ENCODE assay signal across 22 mouse cellular contexts in the genomic region with DNA sequence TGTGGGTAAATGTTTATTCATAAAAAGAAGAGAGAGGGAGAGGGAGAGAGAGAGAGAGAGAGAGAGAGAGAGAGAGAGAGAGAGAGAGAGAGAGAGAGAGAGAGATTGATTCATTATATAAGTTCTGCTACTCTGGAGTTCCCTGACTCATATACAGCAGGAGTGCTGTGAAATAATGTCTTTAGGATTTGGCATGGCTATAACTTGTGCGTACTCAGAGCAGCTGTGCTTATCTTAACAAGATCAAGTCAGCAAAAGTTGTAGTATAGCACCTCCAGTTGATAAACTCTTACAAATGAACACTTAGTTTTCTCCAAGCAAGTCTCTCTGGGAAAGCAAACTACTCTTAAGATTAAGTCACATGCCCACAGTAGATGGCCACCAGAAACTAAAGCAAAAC.
DNase-seq lines count a peak whose midpoint lies in the region; ATAC-seq and TF ChIP-seq lines count a peak whose summit lies in the region.
"Had no signal": no experiment of that assay in that cellular context is flagged by ENCODE, and none has a peak within 500 bp of the region (broad histone marks: within the 10 kb centered on the region; RNA-seq: fewer than 3 reads in every experiment).

No protein-coding gene starts in this region.

- H3K4me2 ChIP-seq in forebrain, postnatal 0 days (ENCODE audit: low read depth): no peak overlapping the region
- H3K4me2 ChIP-seq in forebrain, embryonic 11.5 days (ENCODE audit: low read depth, low read length, severe bottlenecking): no peak overlapping the region
- H3K4me2 ChIP-seq: embryonic facial prominence, embryonic 12.5 days; forebrain, embryonic 13.5 days had no signal

- H3K27me3 ChIP-seq in forebrain, postnatal 0 days (ENCODE audit: insufficient read depth, low read length): no peaks in the 10 kb centered on the region
- no peaks in the 10 kb centered on the region for H3K27me3 ChIP-seq in forebrain, embryonic 11.5 days (ENCODE audit: control insufficient read depth, insufficient read depth, low read length)
- H3K27me3 ChIP-seq: embryonic facial prominence, embryonic 12.5 days; forebrain, embryonic 13.5 days; Patski had no signal

- no peak overlapping the region for H3K4me3 ChIP-seq in forebrain, postnatal 0 days (ENCODE audit: low read depth, low read length)
- H3K4me3 ChIP-seq in forebrain, embryonic 11.5 days (ENCODE audit: low read depth, low read length): no peak overlapping the region
- H3K4me3 ChIP-seq: embryonic facial prominence, embryonic 10.5 days; embryonic facial prominence, embryonic 12.5 days; forebrain, embryonic 13.5 days had no signal

- no peaks in the 10 kb centered on the region for H3K36me3 ChIP-seq in forebrain, postnatal 0 days (ENCODE audit: insufficient read depth)
- no peaks in the 10 kb centered on the region for H3K36me3 ChIP-seq in forebrain, embryonic 11.5 days (ENCODE audit: control insufficient read depth, insufficient read depth, low read length)
- H3K36me3 ChIP-seq: embryonic facial prominence, embryonic 10.5 days; embryonic facial prominence, embryonic 12.5 days had no signal

- ATAC-seq in forebrain, postnatal 0 days: no peak
- ATAC-seq in forebrain, embryonic 11.5 days (replicated peaks; ENCODE audit: low FRiP score): no peak
- ATAC-seq: activated CD4-positive, CD25-positive, alpha-beta regulatory T cell, adult 4 months; forebrain, embryonic 13.5 days; forebrain, embryonic 16.5 days; Patski had no signal

- H3K27ac ChIP-seq in forebrain, postnatal 0 days (ENCODE audit: low read depth, low read length): no peak overlapping the region
- no peak overlapping the region for H3K27ac ChIP-seq in forebrain, embryonic 11.5 days (ENCODE audit: low read depth, low read length)
- H3K27ac ChIP-seq: embryonic facial prominence, embryonic 10.5 days; embryonic facial prominence, embryonic 12.5 days; forebrain, embryonic 13.5 days had no signal

- H3K9me3 ChIP-seq in forebrain, postnatal 0 days (ENCODE audit: low read length): no peaks in the 10 kb centered on the region
- no peaks in the 10 kb centered on the region for H3K9me3 ChIP-seq in forebrain, embryonic 11.5 days (ENCODE audit: control insufficient read depth, low read length)
- H3K9me3 ChIP-seq: embryonic facial prominence, embryonic 10.5 days; embryonic facial prominence, embryonic 12.5 days; forebrain, embryonic 13.5 days had no signal

- H3K4me1 ChIP-seq in forebrain, postnatal 0 days (ENCODE audit: insufficient read depth): no peaks in the 10 kb centered on the region
- no peaks in the 10 kb centered on the region for H3K4me1 ChIP-seq in forebrain, embryonic 11.5 days (replicated peaks; ENCODE audit: control insufficient read depth, insufficient read depth, low read length)
- H3K4me1 ChIP-seq: embryonic facial prominence, embryonic 10.5 days; embryonic facial prominence, embryonic 12.5 days; forebrain, embryonic 13.5 days had no signal

- DNase-seq in forebrain, postnatal 0 days: peak; percentile 1
- no peak for DNase-seq in forebrain, embryonic 11.5 days (ENCODE audit: low spot score)
- DNase-seq in left cerebral cortex, adult 11 months (ENCODE audit: low spot score): peak; percentile 8
- no peak for DNase-seq in left cerebral cortex, postnatal 4 days
- DNase-seq in brain, adult 2 months (ENCODE audit: low read depth, low spot score): peak; percentile 65
- DNase-seq in brain, embryonic 14.5 days (ENCODE audit: low read depth): peak; percentile 8
- DNase-seq in gastrocnemius, postnatal 36 days: no peak
- DNase-seq in thymus, postnatal 4 days: no peak
- DNase-seq: adrenal gland, adult 8-10 months; adrenal gland, postnatal 14 days; adrenal gland, postnatal 36 days; cerebellum, adult 11-12 months; cerebellum, adult 2 months; cerebellum, adult 9-10 months; cerebellum, postnatal 10 days; cerebellum, postnatal 25 days had no signal

- no peak for TF ChIP-seq CTCF in forebrain, postnatal 0 days (IDR thresholded peaks at IDR 0.05; ENCODE audit: low read depth)
- no peak for TF ChIP-seq CTCF in brain, embryonic 14.5 days (IDR thresholded peaks at IDR 0.05; ENCODE audit: borderline replicate concordance, extremely low read depth, insufficient read depth, insufficient read length)

- 71% methylated on average over 1 of the region's 1 CpGs for WGBS in forebrain, postnatal 0 days
- WGBS in forebrain, embryonic 11.5 days: 91% methylated on average over 1 of the region's 1 CpGs

- TF ChIP-seq POLR2A in brain, embryonic 14.5 days (IDR thresholded peaks at IDR 0.05; ENCODE audit: borderline replicate concordance, extremely low read depth, insufficient read depth, insufficient read length, poor library complexity, severe bottlenecking): no peak

- intact Hi-C loops in left cerebral cortex, postnatal 4 days (cut with DNase I): no loop called here
- intact Hi-C loops in gastrocnemius, postnatal 36 days (cut with DNase I): no loop called here

- no peak overlapping the region for H3K9ac ChIP-seq in forebrain, postnatal 0 days
- H3K9ac ChIP-seq in forebrain, embryonic 11.5 days (ENCODE audit: low read length): no peak overlapping the region
- H3K9ac ChIP-seq: embryonic facial prominence, embryonic 12.5 days; forebrain, embryonic 13.5 days had no signal

Comparison
In these comparisons a context has a peak if more than half of its experiments do, and no peak if none do; other contexts are left out.
1. DNase-seq: peak in forebrain, postnatal 0 days (single experiment), left cerebral cortex, adult 11 months (single experiment), brain, adult 2 months (single experiment) and brain, embryonic 14.5 days (single experiment); none in forebrain, embryonic 11.5 days (single experiment), left cerebral cortex, postnatal 4 days (single experiment), gastrocnemius, postnatal 36 days (0 of 2) and thymus, postnatal 4 days (single experiment).